Mouse (Mus musculus) megakaryocyte, embryonic 14.5 days (primary cell): Measurements from ENCODE around the gene Clybl.

Experiments
- FLI1 ChIP-seq: IDR thresholded peaks from 2 replicates; pipeline ENCODE4 v1.6.1; 2012; ENCODE audit warnings: low read length, inconsistent platforms, mixed read lengths
- GATA1 ChIP-seq: IDR thresholded peaks from 3 replicates; pipeline ENCODE4 v1.6.1; 2012; ENCODE audit warnings: mixed read lengths, low read length, inconsistent platforms, borderline replicate concordance

- TF ChIP-seq GATA1: no peak
- TF ChIP-seq FLI1: no peak
These were observed 211.6 kb downstream of the Clybl start for GRCm38 (mm10) chr14:122393119-122393518.
